Mouse (Mus musculus) frontal cortex, adult (tissue): ENCODE results near the gene Ap2a1.
A peak's percentile ranks its signal among the peaks of the same experiment; 100 is the strongest.

Source experiments
- ATAC-seq: cut with Nextera tagmentation; 2 replicates; pipeline ENCODE4 v1.9.2; 2017; ENCODE audit warnings: mild to moderate bottlenecking, moderate library complexity, mixed read lengths; ENCODE audit not compliant: low TSS enrichment

Gene Ap2a1

DNA sequence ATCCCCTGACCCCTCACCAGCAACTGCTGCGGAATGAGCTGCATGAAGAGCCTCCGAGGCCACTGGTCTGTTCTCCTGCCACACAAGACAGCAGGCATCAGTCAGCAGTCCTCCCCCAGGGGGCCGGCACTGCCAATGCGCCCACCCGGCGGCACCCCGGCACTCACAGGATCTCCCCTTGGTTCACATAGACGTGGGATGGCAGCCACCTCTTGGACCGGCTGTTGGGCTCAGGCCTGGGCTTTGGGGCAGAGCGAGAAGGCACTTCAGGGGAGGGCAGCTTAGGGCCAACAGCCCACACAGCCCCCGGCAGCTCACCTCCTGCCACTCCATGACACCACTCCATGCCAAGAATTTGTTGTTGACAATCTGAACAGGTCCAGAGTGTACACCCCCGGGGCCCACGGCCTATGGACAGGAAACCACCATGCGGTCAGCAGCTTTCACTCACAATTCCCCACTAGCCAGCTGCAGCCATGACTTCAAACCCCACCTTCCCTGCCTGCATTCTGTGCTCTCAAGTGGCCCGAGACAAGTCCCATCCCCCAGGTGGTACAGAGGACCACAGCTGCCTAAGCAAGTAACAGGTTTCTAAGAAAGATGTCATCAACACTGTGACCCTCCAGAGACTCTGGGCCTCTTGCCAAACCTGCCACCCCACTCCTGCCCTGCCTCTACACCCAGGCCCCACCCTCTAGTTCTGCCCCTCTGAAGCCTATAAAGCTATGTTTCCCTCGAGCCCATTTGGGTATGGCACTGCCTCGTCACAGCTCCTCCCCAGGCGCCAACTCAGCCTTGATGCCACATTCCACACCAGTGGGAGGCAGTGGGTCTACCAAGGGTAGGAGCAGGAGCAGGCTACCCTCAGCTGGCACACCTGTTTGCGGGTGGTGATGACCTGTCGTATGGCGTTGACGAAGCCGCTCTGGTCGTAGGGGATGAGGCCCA is 64.4 kb downstream of the Ap2a1 start:
- ATAC-seq, result no peak

GRCm38 (mm10) chr7:44863982-44864494 is 65.3 kb downstream of the Ap2a1 start:
- no peak for ATAC-seq

GRCm38 (mm10) chr7:44863210-44863609 is 66.1 kb downstream of the Ap2a1 start:
- no peak for ATAC-seq

DNA sequence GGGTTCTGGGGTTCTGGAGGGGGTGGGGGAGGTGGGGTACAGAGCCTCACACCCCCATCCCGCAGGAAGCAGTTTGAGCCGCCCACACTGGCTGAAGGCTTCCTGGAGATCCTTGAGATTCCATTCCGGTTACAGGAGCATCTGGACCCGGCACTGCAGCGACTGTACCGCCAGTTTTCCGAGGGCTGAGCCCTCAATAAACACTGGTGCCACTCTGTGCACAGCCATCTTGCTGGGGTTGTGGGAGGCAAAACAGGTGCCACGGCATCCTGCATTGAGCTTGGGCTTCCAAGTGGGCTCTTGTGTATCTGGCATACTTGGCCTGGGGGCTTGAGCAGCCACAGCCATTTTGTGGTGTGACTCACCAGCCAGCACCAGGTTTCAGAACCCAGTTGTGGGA is 66.9 kb downstream of the Ap2a1 start:
- no peak for ATAC-seq

DNA sequence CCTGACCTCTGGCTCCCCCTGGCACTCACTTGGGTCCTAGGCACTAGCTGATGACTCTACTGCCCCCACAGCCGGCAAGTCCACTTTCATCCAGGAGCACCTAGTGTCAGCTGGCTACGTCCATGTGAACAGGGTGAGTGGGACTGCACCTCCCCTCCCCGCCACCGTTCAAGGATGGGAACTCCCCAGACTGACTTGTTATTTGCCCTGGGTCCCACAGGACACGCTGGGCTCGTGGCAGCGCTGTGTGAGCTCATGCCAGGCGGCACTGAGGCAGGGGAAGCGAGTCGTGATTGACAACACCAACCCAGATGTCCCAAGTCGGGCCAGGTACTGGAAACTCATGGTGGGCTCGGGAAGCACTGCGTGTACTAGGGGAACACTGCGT is 67.9 kb downstream of the Ap2a1 start:
- ATAC-seq, result no peak

DNA sequence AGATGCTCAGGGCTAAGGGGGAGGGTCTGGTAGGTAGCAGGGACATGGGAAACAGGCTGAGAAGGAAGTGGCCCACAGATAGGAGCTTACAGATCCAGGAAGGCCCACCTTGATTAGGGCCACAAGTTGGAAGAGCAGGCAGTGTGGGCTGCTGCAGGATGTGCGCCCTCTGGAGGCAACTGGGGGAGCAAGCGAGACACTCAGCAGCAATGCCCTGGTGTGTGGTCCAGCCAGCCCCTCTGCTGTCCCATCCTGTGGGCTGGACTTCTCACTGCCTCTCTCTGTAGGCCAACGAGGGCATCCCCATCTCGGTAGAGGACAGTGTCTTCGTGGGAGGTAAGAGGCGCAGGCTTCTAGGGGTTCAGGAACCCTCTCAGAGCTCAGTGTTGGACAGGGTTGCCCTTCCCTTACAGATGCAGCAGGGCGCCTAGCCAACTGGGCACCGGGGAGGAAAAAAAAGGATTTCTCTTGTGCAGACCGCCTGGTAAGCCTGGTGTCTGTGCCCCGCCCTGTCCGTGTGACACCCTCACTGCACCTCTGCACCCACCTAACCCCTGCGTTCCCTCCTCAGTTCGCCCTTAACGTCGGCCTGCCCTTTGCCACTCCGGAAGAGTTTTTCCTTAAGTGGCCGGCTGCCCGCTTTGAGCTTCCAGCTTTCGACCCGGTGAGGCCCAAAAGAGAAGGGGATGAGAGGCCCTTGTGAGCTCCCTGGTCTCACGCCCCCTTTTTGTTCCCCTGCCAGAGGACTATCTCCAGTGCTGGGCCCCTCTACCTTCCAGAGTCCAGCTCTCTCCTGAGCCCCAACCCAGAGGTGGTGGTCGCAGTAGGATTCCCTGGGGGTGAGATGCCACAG is 68.5 kb downstream of the Ap2a1 start:
- no peak for ATAC-seq

DNA sequence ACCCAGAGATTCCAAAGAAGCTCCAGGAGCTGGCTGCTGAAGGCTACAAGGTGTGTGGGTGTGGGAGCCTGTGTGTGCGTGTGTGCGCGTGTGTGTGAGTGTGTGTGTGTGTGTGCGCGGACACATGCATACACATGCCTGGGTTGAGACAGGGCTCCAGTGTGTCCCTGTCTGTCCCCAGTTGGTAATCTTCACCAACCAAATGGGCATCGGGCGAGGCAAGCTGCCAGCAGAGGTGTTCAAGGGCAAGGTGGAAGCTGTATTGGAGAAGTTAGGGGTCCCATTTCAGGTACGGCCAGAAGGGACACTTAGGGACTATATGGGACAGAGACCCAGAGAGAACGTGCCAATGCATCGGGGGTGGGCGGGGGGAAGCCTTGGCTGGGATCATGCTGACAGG is 69.4 kb downstream of the Ap2a1 start:
- ATAC-seq, result no peak

GRCm38 (mm10) chr7:44857905-44858304 is 71.4 kb downstream of the Ap2a1 start:
- ATAC-seq, result no peak

- peak; percentile 71 for ATAC-seq
Observed at GRCm38 (mm10) chr7:44857042-44857552, 72.2 kb downstream of the Ap2a1 start, which contains the start of gene Pnkp. TSS of gene Pnkp (plus strand) at chr7:44857139.

GRCm38 (mm10) chr7:44856265-44856916 is 72.9 kb downstream of the Ap2a1 start:
- ATAC-seq, result no peak

GRCm38 (mm10) chr7:44855036-44855435 is 74.3 kb downstream of the Ap2a1 start:
- ATAC-seq, result no peak

DNA sequence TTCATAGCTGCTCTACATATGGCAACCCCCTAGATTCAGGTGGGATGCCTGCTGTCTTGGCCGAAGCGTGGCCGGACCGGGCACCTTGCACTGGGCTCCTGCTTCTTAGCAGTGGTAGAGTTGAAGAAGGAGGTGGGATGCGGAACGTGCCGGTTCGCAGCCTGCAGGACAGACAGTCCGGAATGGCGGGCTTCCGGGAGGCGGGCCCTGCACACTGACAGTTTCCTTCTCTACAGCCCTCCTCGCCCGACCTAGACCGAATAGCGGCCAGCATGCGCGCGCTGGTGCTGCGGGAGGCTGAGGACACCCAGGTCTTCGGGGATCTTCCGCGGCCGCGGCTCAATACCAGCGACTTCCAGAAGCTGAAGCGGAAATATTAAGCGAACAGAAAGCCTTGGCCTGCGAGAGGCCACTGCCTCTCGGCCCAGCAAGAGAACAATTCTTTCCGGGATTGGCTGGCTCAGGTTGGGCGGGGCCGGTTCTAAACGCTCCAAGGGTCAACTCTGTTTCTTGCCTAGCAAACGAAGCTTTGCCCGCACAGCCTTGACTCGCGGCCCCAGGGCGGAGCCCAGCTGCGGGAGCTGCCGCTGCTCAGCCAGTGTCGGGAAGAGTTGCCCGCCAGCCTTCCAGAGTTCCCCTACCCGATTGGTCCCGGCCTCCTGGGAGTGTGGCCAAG is 74.8 kb downstream of the Ap2a1 start:
- ATAC-seq, result 0 out of 2 replicates have a peak, but pooled peaks have one; percentile 10

DNA sequence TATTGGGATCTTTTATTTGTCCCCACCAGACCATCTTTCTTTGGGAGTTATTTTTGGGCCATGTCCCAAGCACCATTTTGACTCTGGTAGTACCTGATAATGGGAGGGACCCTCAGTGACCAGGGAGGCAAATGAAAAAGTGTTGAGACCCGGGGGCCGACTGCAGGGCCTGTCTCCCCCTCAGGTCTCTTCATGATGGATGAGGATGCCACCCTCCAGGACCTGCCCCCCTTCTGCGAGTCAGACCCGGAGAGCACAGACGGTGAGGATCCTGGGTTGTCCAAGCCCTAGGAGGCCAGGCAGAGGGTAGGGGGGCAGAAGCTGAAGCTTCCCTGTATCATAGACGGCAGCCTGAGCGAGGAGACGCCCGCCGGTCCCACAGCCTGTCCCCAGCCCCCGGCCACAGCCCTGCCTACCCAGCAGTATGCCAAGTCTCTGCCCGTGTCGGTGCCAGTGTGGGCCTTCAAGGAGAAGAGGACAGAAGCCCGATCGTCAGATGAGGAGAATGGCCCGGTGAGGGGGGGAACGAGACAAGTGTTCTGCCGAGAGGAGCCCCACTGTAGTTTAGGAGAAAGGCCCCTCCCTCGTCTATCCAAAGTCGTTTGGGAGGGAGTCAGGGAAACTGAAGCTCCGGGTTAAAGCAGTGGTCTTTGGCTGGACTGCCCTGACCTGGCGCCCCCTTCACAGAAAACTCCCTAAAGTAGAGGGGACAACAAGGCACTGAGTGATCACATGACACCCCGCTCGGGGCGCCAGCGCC is 75.5 kb downstream of the Ap2a1 start:
- ATAC-seq, result no peak

GRCm38 (mm10) chr7:44853065-44853464 is 76.2 kb downstream of the Ap2a1 start:
- ATAC-seq, result no peak

DNA sequence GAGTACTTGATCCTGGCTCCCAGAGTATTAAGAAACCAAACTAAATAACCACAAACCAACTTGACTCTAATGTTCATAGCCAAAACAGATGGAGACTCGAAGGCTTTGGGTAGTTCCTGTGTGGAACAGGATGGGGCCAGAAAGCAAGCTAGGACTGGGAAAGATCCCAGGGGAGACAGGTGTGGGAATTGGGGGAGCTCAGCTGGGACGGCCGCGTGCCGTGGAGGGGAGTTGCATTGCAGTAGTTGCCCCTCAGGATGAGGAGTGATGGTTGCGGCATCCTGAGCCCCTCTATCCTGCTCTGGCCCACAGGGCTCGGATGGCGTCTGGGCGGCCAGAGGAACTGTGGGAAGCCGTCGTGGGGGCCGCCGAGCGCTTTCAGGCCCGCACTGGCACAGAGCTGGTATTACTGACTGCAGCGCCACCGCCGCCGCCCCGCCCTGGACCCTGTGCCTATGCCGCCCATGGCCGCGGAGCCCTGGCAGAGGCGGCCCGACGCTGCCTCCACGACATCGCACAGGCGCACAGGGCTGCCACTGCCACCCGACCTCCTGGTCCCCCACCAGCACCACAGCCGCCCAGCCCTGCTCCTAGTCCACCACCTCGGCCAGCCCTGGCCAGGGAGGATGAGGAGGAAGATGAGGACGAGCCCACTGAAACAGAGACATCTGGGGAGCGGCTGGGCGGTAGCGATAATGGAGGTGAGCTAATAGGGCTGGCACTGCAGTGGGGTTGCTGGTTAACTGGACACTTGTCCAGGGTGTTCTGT is 76.9 kb downstream of the Ap2a1 start:
- ATAC-seq, result no peak

GRCm38 (mm10) chr7:44851625-44852234 is 77.6 kb downstream of the Ap2a1 start:
- no peak for ATAC-seq

- no peak for ATAC-seq
Observed at GRCm38 (mm10) chr7:44850789-44851624, 78.3 kb downstream of the Ap2a1 start.
